Mouse (Mus musculus): ENCODE measurements at regions not wholly inside any gene's neighbourhood (a gene's known extent, or its start where the extent isn't known, plus 50 kb on each side); places are given as distances from the start of the nearest gene placed in this dataset.

GRCm38 (mm10) chr13:16114837-16115236, 103.2 kb downstream of the Inhba start:
- TF ChIP-seq CTCF (IDR thresholded peaks at IDR 0.05; ENCODE audit: borderline replicate concordance, control insufficient read depth, extremely low read depth, insufficient read depth, low read length, poor library complexity): no peak
- no peak for TF ChIP-seq POLR2A (IDR thresholded peaks at IDR 0.05; ENCODE audit: control insufficient read depth, extremely low read depth, insufficient read depth, low read length, poor library complexity)

Measured in thymus, adult 2 months (tissue).